ENCODE assay signal across 9 mouse cellular contexts in genomic region chr16:24874235-24874634, GRCm38 (mm10).
A peak's percentile ranks its signal among the peaks of the same experiment; 100 is the strongest.
DNase-seq lines count a peak whose midpoint lies in the region; ATAC-seq and TF ChIP-seq lines count a peak whose summit lies in the region.
"Had no signal": no experiment of that assay in that cellular context is flagged by ENCODE, and none has a peak within 500 bp of the region (broad histone marks: within the 10 kb centered on the region; RNA-seq: fewer than 3 reads in every experiment).

No protein-coding gene starts in this region.

- H3K9ac ChIP-seq in kidney, embryonic 14.5 days (ENCODE audit: low read depth, low read length), result no peak overlapping the region
- no peak overlapping the region for H3K9ac ChIP-seq in liver, embryonic 13.5 days
- no peak overlapping the region for H3K9ac ChIP-seq in stomach, postnatal 0 days (ENCODE audit: low read length)
- no peak overlapping the region for H3K9ac ChIP-seq in midbrain, embryonic 13.5 days (replicated peaks)
- H3K9ac ChIP-seq: limb, embryonic 15.5 days had no signal

- ATAC-seq in kidney, embryonic 14.5 days (ENCODE audit: low FRiP score, low TSS enrichment), result no peak
- 0 out of 2 replicates have a peak, but pooled peaks have one; percentile 31 for ATAC-seq in liver, embryonic 13.5 days (ENCODE audit: low read depth)
- no peak for ATAC-seq in stomach, postnatal 0 days (ENCODE audit: low FRiP score, low TSS enrichment)
- no peak for ATAC-seq in midbrain, embryonic 13.5 days

- TF ChIP-seq CTCF in stomach, postnatal 0 days (IDR thresholded peaks at IDR 0.05; ENCODE audit: low read depth), result peak; percentile 60

- no peak overlapping the region for H3K4me2 ChIP-seq in kidney, embryonic 14.5 days (replicated peaks; ENCODE audit: low read depth, low read length)
- no peak overlapping the region for H3K4me2 ChIP-seq in liver, embryonic 13.5 days
- no peak overlapping the region for H3K4me2 ChIP-seq in stomach, postnatal 0 days (replicated peaks; ENCODE audit: low read depth)
- H3K4me2 ChIP-seq in midbrain, embryonic 13.5 days (replicated peaks), result no peak overlapping the region
- H3K4me2 ChIP-seq: limb, embryonic 15.5 days had no signal

- WGBS in kidney, embryonic 14.5 days, result 69% methylated on average over 4 of the region's 4 CpGs
- 56% methylated on average over 4 of the region's 4 CpGs for WGBS in liver, embryonic 13.5 days (ENCODE audit: insufficient replicate concordance)
- WGBS in stomach, postnatal 0 days, result 34% methylated on average over 4 of the region's 4 CpGs
- WGBS in midbrain, embryonic 13.5 days, result 83% methylated on average over 4 of the region's 4 CpGs

- no peak overlapping the region for H3K4me3 ChIP-seq in kidney, embryonic 14.5 days (ENCODE audit: low read length)
- H3K4me3 ChIP-seq in liver, embryonic 13.5 days (replicated peaks), result no peak overlapping the region
- H3K4me3 ChIP-seq in stomach, postnatal 0 days (ENCODE audit: low read depth, low read length), result no peak overlapping the region
- no peak overlapping the region for H3K4me3 ChIP-seq in midbrain, embryonic 13.5 days (replicated peaks)
- H3K4me3 ChIP-seq: limb, embryonic 15.5 days had no signal

- DNase-seq in kidney, adult 11 months, result peak; percentile 21
- peak; percentile 59 for DNase-seq in ES-CJ7 (ENCODE audit: low read depth, low spot score)
- peak; percentile 22 for DNase-seq in cerebellum, adult 9-11 months
- DNase-seq in liver, embryonic 13.5 days, result no peak
- DNase-seq in stomach, postnatal 0 days (ENCODE audit: low spot score), result peak; percentile 66
- no peak for DNase-seq in layer of hippocampus, postnatal 14 days (ENCODE audit: low spot score in 2 of 2)

- H3K27ac ChIP-seq in kidney, embryonic 14.5 days (ENCODE audit: low read depth, low read length), result no peak overlapping the region
- no peak overlapping the region for H3K27ac ChIP-seq in liver, embryonic 13.5 days
- 0 out of 2 replicates have a peak overlapping the region, but pooled peaks have one; percentile 20 for H3K27ac ChIP-seq in stomach, postnatal 0 days (replicated peaks)
- no peak overlapping the region for H3K27ac ChIP-seq in midbrain, embryonic 13.5 days
- H3K27ac ChIP-seq: limb, embryonic 15.5 days had no signal

- H3K36me3 ChIP-seq in kidney, embryonic 14.5 days (ENCODE audit: control insufficient read depth, insufficient read depth, low read length), result no peaks in the 10 kb centered on the region
- H3K36me3 ChIP-seq in liver, embryonic 13.5 days, result no peaks in the 10 kb centered on the region
- no peaks in the 10 kb centered on the region for H3K36me3 ChIP-seq in stomach, postnatal 0 days (ENCODE audit: control insufficient read depth, insufficient read depth, low read length)
- 0 out of 2 replicates have a peak, but pooled peaks cover 10% of the 10 kb centered on the region for H3K36me3 ChIP-seq in midbrain, embryonic 13.5 days

- TF ChIP-seq EP300 in stomach, postnatal 0 days (optimal IDR thresholded peaks at IDR 0.05), result no peak

- H3K4me1 ChIP-seq in kidney, embryonic 14.5 days (ENCODE audit: control insufficient read depth, insufficient read depth, low read length), result no peaks in the 10 kb centered on the region
- peaks cover 4% of the 10 kb centered on the region; the same call in 1 of the 2 replicates for H3K4me1 ChIP-seq in liver, embryonic 13.5 days (replicated peaks)
- H3K4me1 ChIP-seq in stomach, postnatal 0 days (replicated peaks; ENCODE audit: control insufficient read depth, insufficient read depth), result no peaks in the 10 kb centered on the region
- no peaks in the 10 kb centered on the region for H3K4me1 ChIP-seq in midbrain, embryonic 13.5 days (replicated peaks)
- H3K4me1 ChIP-seq: limb, embryonic 15.5 days had no signal

- no peaks in the 10 kb centered on the region for H3K27me3 ChIP-seq in kidney, embryonic 14.5 days (ENCODE audit: control insufficient read depth, insufficient read depth, low read length)
- H3K27me3 ChIP-seq in liver, embryonic 13.5 days, result no peaks in the 10 kb centered on the region
- no peaks in the 10 kb centered on the region for H3K27me3 ChIP-seq in stomach, postnatal 0 days (ENCODE audit: control insufficient read depth, insufficient read depth, low read length)
- no peaks in the 10 kb centered on the region for H3K27me3 ChIP-seq in midbrain, embryonic 13.5 days
- H3K27me3 ChIP-seq: limb, embryonic 15.5 days had no signal

- H3K9me3 ChIP-seq in kidney, embryonic 14.5 days (ENCODE audit: control insufficient read depth, low read length), result peaks cover 5% of the 10 kb centered on the region
- 0 out of 2 replicates have a peak, but pooled peaks cover 4% of the 10 kb centered on the region for H3K9me3 ChIP-seq in liver, embryonic 13.5 days (replicated peaks)
- peaks cover 3% of the 10 kb centered on the region; the same call in 1 of the 2 replicates for H3K9me3 ChIP-seq in stomach, postnatal 0 days (ENCODE audit: control insufficient read depth, low read length)
- peaks cover 5% of the 10 kb centered on the region; the same call in 1 of the 2 replicates for H3K9me3 ChIP-seq in midbrain, embryonic 13.5 days

Comparison
In these comparisons a context has a peak if more than half of its experiments do, and no peak if none do; other contexts are left out.
1. DNase-seq: peak in kidney, adult 11 months (single experiment), ES-CJ7 (single experiment), cerebellum, adult 9-11 months (single experiment) and stomach, postnatal 0 days (single experiment); none in liver, embryonic 13.5 days (single experiment) and layer of hippocampus, postnatal 14 days (0 of 2).